Comparison of ENCODE assay signal across 8 mouse cellular contexts in genomic region chr12:56636534-56637180, GRCm38 (mm10). TPM values are rescaled to one million over a fixed set of nuclear protein-coding genes. Genes with fewer than 3 reads are reported as not detected.
DNase-seq lines count a peak whose midpoint lies in the region; ATAC-seq lines count a peak whose summit lies in the region.

No protein-coding gene starts in this region.

- ATAC-seq in heart, embryonic 14.5 days (ENCODE audit: insufficient number of reproducible peaks, insufficient read depth, low FRiP score, low read depth): no peak
- no peak for ATAC-seq in liver, embryonic 12.5 days
- ATAC-seq in neural tube, embryonic 15.5 days (ENCODE audit: low FRiP score): peak; percentile 93

- H3K9ac ChIP-seq in heart, embryonic 14.5 days (ENCODE audit: low read length): 0 out of 2 replicates have a peak overlapping the region, but pooled peaks have one; percentile 5
- no peak overlapping the region for H3K9ac ChIP-seq in liver, embryonic 12.5 days
- H3K9ac ChIP-seq in neural tube, embryonic 15.5 days (replicated peaks): 0 out of 2 replicates have a peak overlapping the region, but pooled peaks have one; percentile 18

- DNase-seq in ovary, postnatal 14 days (ENCODE audit: low spot score): peak; percentile 43
- no peak for DNase-seq in ovary, postnatal 10 days (ENCODE audit: low spot score)
- DNase-seq in embryo, embryonic 11 days: peak; percentile 89
- peak; percentile 42 for DNase-seq in kidney, postnatal 10 days
- no peak for DNase-seq in spleen, adult 12 weeks (ENCODE audit: low spot score)

- no peaks in the 10 kb centered on the region for H3K27me3 ChIP-seq in heart, embryonic 14.5 days (ENCODE audit: control insufficient read depth, insufficient read depth, low read length)
- peaks cover 7% of the 10 kb centered on the region; the same call in 1 of the 2 replicates for H3K27me3 ChIP-seq in liver, embryonic 12.5 days (replicated peaks)
- peaks cover 36% of the 10 kb centered on the region for H3K27me3 ChIP-seq in neural tube, embryonic 15.5 days (replicated peaks)

- no peaks in the 10 kb centered on the region for H3K9me3 ChIP-seq in heart, embryonic 14.5 days (ENCODE audit: control insufficient read depth, low read length)
- H3K9me3 ChIP-seq in liver, embryonic 12.5 days (replicated peaks): no peaks in the 10 kb centered on the region
- H3K9me3 ChIP-seq in neural tube, embryonic 15.5 days (replicated peaks): no peaks in the 10 kb centered on the region

- H3K36me3 ChIP-seq in heart, embryonic 14.5 days (ENCODE audit: control insufficient read depth, insufficient read depth, low read length): no peaks in the 10 kb centered on the region
- no peaks in the 10 kb centered on the region for H3K36me3 ChIP-seq in liver, embryonic 12.5 days
- H3K36me3 ChIP-seq in neural tube, embryonic 15.5 days: no peaks in the 10 kb centered on the region

- H3K4me3 ChIP-seq in heart, embryonic 14.5 days (ENCODE audit: control insufficient read depth in 1 of 2, insufficient read depth in 1 of 2, low read depth in 1 of 2, low read length in 2 of 2): peak overlapping the region in 1 of 2 experiments; percentile 8; a peak in 2 of 4 replicates
- no peak overlapping the region for H3K4me3 ChIP-seq in liver, embryonic 12.5 days
- peak overlapping the region; percentile 17 for H3K4me3 ChIP-seq in neural tube, embryonic 15.5 days (replicated peaks)

- 28% methylated on average over 14 of the region's 14 CpGs for WGBS in heart, embryonic 14.5 days
- 24% methylated on average over 14 of the region's 14 CpGs for WGBS in liver, embryonic 12.5 days (ENCODE audit: insufficient replicate concordance)
- 24% methylated on average over 14 of the region's 14 CpGs for WGBS in neural tube, embryonic 15.5 days

- H3K4me1 ChIP-seq in heart, embryonic 14.5 days (ENCODE audit: control insufficient read depth in 2 of 2, insufficient read depth in 2 of 2, low read length in 2 of 2): no peaks in the 10 kb centered on the region
- no peaks in the 10 kb centered on the region for H3K4me1 ChIP-seq in liver, embryonic 12.5 days
- H3K4me1 ChIP-seq in neural tube, embryonic 15.5 days: no peaks in the 10 kb centered on the region

- no peak overlapping the region for H3K27ac ChIP-seq in heart, embryonic 14.5 days (replicated peaks in 1 of 2; ENCODE audit: control insufficient read depth in 1 of 2, insufficient read depth in 1 of 2, low read depth in 2 of 2, low read length in 2 of 2)
- no peak overlapping the region for H3K27ac ChIP-seq in liver, embryonic 12.5 days
- no peak overlapping the region for H3K27ac ChIP-seq in neural tube, embryonic 15.5 days (replicated peaks)

- peak overlapping the region; percentile 57 for H3K4me2 ChIP-seq in heart, embryonic 14.5 days (ENCODE audit: low read length)
- 0 out of 2 replicates have a peak overlapping the region, but pooled peaks have one; percentile 2 for H3K4me2 ChIP-seq in liver, embryonic 12.5 days
- peak overlapping the region; percentile 54 for H3K4me2 ChIP-seq in neural tube, embryonic 15.5 days

RNA-seq across cellular contexts. Expression of gene Nkx2-9, which starts 23.6 kb away (rescaled TPM):
- not detected in 2 replicates for polyA plus RNA-seq in heart, embryonic 14.5 days (2014; fragmentation: Nextera tagmentation; extraction: Ambion mirVana)
- not detected in 2 replicates for polyA plus RNA-seq in liver, embryonic 12.5 days (2016; fragmentation: Nextera tagmentation; extraction: Ambion mirVana)
- 0.12 and 0.14 TPM in 2 replicates for polyA plus RNA-seq in neural tube, embryonic 15.5 days (2015; fragmentation: Nextera tagmentation; extraction: Ambion mirVana)

RNA-seq across cellular contexts. Expression of gene Pax9, which starts 54.9 kb away (rescaled TPM):
- 0.04 TPM in 1 of 2 replicates, not detected in the other for polyA plus RNA-seq in heart, embryonic 14.5 days (2014; fragmentation: Nextera tagmentation; extraction: Ambion mirVana)
- 0.26 and 0.32 TPM in 2 replicates for polyA plus RNA-seq in liver, embryonic 12.5 days (2016; fragmentation: Nextera tagmentation; extraction: Ambion mirVana)
- 0.35 and 3.5 TPM in 2 replicates for polyA plus RNA-seq in neural tube, embryonic 15.5 days (2015; fragmentation: Nextera tagmentation; extraction: Ambion mirVana)

Comparison
In these comparisons a context has a peak if more than half of its experiments do, and no peak if none do; other contexts are left out.
1. DNase-seq: peak in ovary, postnatal 14 days (single experiment), embryo, embryonic 11 days (single experiment) and kidney, postnatal 10 days (single experiment); none in ovary, postnatal 10 days (single experiment) and spleen, adult 12 weeks (single experiment).
2. H3K4me2 ChIP-seq: peak in every context shown above with its lines; median percentile 57 in heart, embryonic 14.5 days; 54 in neural tube, embryonic 15.5 days; 2 in liver, embryonic 12.5 days.